Mouse (Mus musculus) CH12.LX (cell line): ENCODE measurements around the gene Ociad2. TPM values are rescaled to one million over a fixed set of nuclear protein-coding genes. Genes with fewer than 3 reads are reported as not detected.

Experiments
- DNase-seq: peaks from one replicate; pipeline ENCODE4 v3.0.0-alpha.2; 2013; ENCODE audit errors: extremely low read depth
- H3K27ac ChIP-seq: 2 replicates; pipeline ENCODE4 v1.5.1; 2012; ENCODE audit warnings: low read depth, mild to moderate bottlenecking, control low read depth, moderate library complexity; ENCODE audit not compliant: insufficient read depth
- H3K27me3 ChIP-seq: replicated peaks from 2 replicates; pipeline ENCODE3; 2012; ENCODE audit warnings: inconsistent platforms
- H3K36me3 ChIP-seq, 2 experiments: replicated peaks in 1 of 2; 2 replicates each; pipeline versions ENCODE3 to v1.6.1; 2012; ENCODE audit warnings: inconsistent platforms in 1 of 2, low read length in 1 of 2, mild to moderate bottlenecking in 1 of 2, mixed read lengths in 1 of 2, moderate library complexity in 1 of 2; ENCODE audit not compliant: control insufficient read depth in 1 of 2, insufficient read depth in 1 of 2
- H3K4me1 ChIP-seq, 2 experiments: 2 replicates each; pipeline ENCODE4 v1.6.1; 2012; ENCODE audit warnings: inconsistent platforms in 1 of 2, moderate library complexity in 1 of 2; ENCODE audit not compliant: insufficient read depth in 2 of 2, control insufficient read depth in 1 of 2
- H3K4me2 ChIP-seq: 2 replicates; pipeline ENCODE4 v1.6.1; 2012; ENCODE audit warnings: low read depth, mild to moderate bottlenecking, control low read depth; ENCODE audit not compliant: poor library complexity, insufficient read depth, severe bottlenecking
- H3K4me3 ChIP-seq, 3 experiments: fragments of 150-350 bp in 1 of 3; sonication (generic) in 1 of 3; replicated peaks in 1 of 3; 2 replicates each; pipeline versions ENCODE3 to v1.5.1; 2011 to 2012; ENCODE audit warnings: low read depth in 2 of 3, low read length in 2 of 3, mild to moderate bottlenecking in 2 of 3, moderate library complexity in 2 of 3, control low read depth in 1 of 3, improper control_type of control experiment in 1 of 3, inconsistent platforms in 1 of 3, mixed read lengths in 1 of 3; ENCODE audit not compliant: poor library complexity in 1 of 3
- H3K79me2 ChIP-seq: replicated peaks from 2 replicates; pipeline ENCODE4 v1.6.1; 2012; ENCODE audit warnings: mild to moderate bottlenecking, moderate library complexity; ENCODE audit not compliant: control insufficient read depth, poor library complexity, insufficient read depth, severe bottlenecking; ENCODE audit errors: extremely low read depth
- H3K9ac ChIP-seq: 2 replicates; pipeline ENCODE4 v1.6.1; 2012; ENCODE audit warnings: low read depth, mild to moderate bottlenecking, control low read depth, moderate library complexity; ENCODE audit not compliant: insufficient read depth
- H3K9me3 ChIP-seq: replicated peaks from 2 replicates; pipeline ENCODE3; 2012; ENCODE audit warnings: low read length, inconsistent platforms, mixed read lengths
- BHLHE40 ChIP-seq: IDR thresholded peaks from 2 replicates; pipeline ENCODE4 v1.6.1; 2011; ENCODE audit warnings: mild to moderate bottlenecking, low read depth, low read length, improper control_type of control experiment
- CHD1 ChIP-seq: IDR thresholded peaks from 2 replicates; pipeline ENCODE4 v1.6.1; 2012; ENCODE audit warnings: low read depth, low read length, improper control_type of control experiment, inconsistent platforms
- ELF1 ChIP-seq: IDR thresholded peaks from 2 replicates; pipeline ENCODE4 v1.6.1; 2014; ENCODE audit warnings: low read depth, mild to moderate bottlenecking, inconsistent platforms, low read length, improper control_type of control experiment
- EP300 ChIP-seq: IDR thresholded peaks from 2 replicates; pipeline ENCODE4 v1.6.1; 2011; ENCODE audit warnings: low read length, improper control_type of control experiment
- ETS1 ChIP-seq: conservative IDR thresholded peaks from 2 replicates; pipeline ENCODE4 v1.6.1; 2012; ENCODE audit warnings: low read depth, mild to moderate bottlenecking, inconsistent platforms, low read length, improper control_type of control experiment, moderate library complexity
- GABPA ChIP-seq: IDR thresholded peaks from 2 replicates; pipeline ENCODE4 v1.6.1; 2012; ENCODE audit warnings: low read depth, low read length, improper control_type of control experiment, inconsistent platforms; ENCODE audit not compliant: insufficient replicate concordance
- IRF4 ChIP-seq: IDR thresholded peaks from 2 replicates; pipeline ENCODE4 v1.6.1; 2014; ENCODE audit warnings: low read depth, mild to moderate bottlenecking, inconsistent platforms, low read length, improper control_type of control experiment
- MAFK ChIP-seq: IDR thresholded peaks from 2 replicates; pipeline ENCODE4 v1.6.1; 2011; ENCODE audit warnings: low read length, improper control_type of control experiment; ENCODE audit not compliant: insufficient replicate concordance
- MAX ChIP-seq: IDR thresholded peaks from 2 replicates; pipeline ENCODE4 v1.6.1; 2011; ENCODE audit warnings: low read length, improper control_type of control experiment
- MEF2A ChIP-seq: IDR thresholded peaks from 2 replicates; pipeline ENCODE4 v1.6.1; 2014; ENCODE audit warnings: low read depth, mild to moderate bottlenecking, inconsistent platforms, low read length, improper control_type of control experiment, borderline replicate concordance
- MXI1 ChIP-seq: IDR thresholded peaks from 2 replicates; pipeline ENCODE4 v1.6.1; 2011; ENCODE audit warnings: mild to moderate bottlenecking, low read depth, low read length, improper control_type of control experiment
- NELFE ChIP-seq: IDR thresholded peaks from 2 replicates; pipeline ENCODE4 v1.6.1; 2011; ENCODE audit warnings: low read depth, low read length, improper control_type of control experiment
- NRF1 ChIP-seq: IDR thresholded peaks from 2 replicates; pipeline ENCODE4 v1.6.1; 2014; ENCODE audit warnings: low read depth, mild to moderate bottlenecking, inconsistent platforms, low read length, improper control_type of control experiment, moderate library complexity
- POLR2A ChIP-seq: IDR thresholded peaks from 2 replicates; pipeline ENCODE4 v1.6.1; 2011; ENCODE audit warnings: low read depth, mild to moderate bottlenecking, improper control_type of control experiment, low read length
- RAD21 ChIP-seq: IDR thresholded peaks from 2 replicates; pipeline ENCODE4 v1.6.1; 2011; ENCODE audit warnings: low read depth, mild to moderate bottlenecking, low read length, improper control_type of control experiment, moderate library complexity
- RCOR1 ChIP-seq: conservative IDR thresholded peaks from 2 replicates; pipeline ENCODE4 v1.6.1; 2012; ENCODE audit warnings: low read depth, mild to moderate bottlenecking, inconsistent platforms, low read length, improper control_type of control experiment
- SIN3A ChIP-seq: IDR thresholded peaks from 2 replicates; pipeline ENCODE4 v1.6.1; 2012; ENCODE audit warnings: low read length, improper control_type of control experiment, inconsistent platforms
- SMC3 ChIP-seq: IDR thresholded peaks from 2 replicates; pipeline ENCODE4 v1.6.1; 2011; ENCODE audit warnings: low read depth, low read length, improper control_type of control experiment
- TBP ChIP-seq: conservative IDR thresholded peaks from 2 replicates; pipeline ENCODE4 v1.6.1; 2011; ENCODE audit warnings: low read depth, low read length, improper control_type of control experiment
- TCF12 ChIP-seq: IDR thresholded peaks from 2 replicates; pipeline ENCODE4 v1.6.1; 2014; ENCODE audit warnings: low read depth, mild to moderate bottlenecking, inconsistent platforms, low read length, improper control_type of control experiment
- UBTF ChIP-seq: IDR thresholded peaks from 2 replicates; pipeline ENCODE4 v1.6.1; 2012; ENCODE audit warnings: low read depth, mild to moderate bottlenecking, inconsistent platforms, low read length, improper control_type of control experiment, moderate library complexity
- USF2 ChIP-seq: conservative IDR thresholded peaks from 2 replicates; pipeline ENCODE4 v1.6.1; 2011; ENCODE audit warnings: low read depth, low read length, improper control_type of control experiment
- ZC3H11A ChIP-seq: IDR thresholded peaks from 2 replicates; pipeline ENCODE4 v1.6.1; 2012; ENCODE audit warnings: low read depth, mild to moderate bottlenecking, inconsistent platforms, low read length, improper control_type of control experiment
- dilution Hi-C: fragments of 300-500 bp; cut with MboI; formaldehyde crosslinking; loops from 2 replicates; pipeline ENCODE4 v1.14.3; 2020; ENCODE audit warnings: low sequenced_read_pairs; ENCODE audit not compliant: extremely low pct_unique_long_range_greater_than_20kb, extremely low pct_ligation_motif_present
- in situ Hi-C: fragments of 300-500 bp; cut with MboI; formaldehyde crosslinking; loops from 3 replicates; pipeline ENCODE4 v1.14.3; 2019; ENCODE audit warnings: low sequenced_read_pairs, low pct_ligation_motif_present, low pct_unique_long_range_greater_than_20kb, mixed read lengths
- polyA plus RNA-seq: library from polyadenylated mRNA; unstranded; fragments of >175 nt; gene quantifications from 2 replicates; pipeline ENCODE4 v1.2.1, GENCODE M21; 2012; ENCODE audit warnings: low read depth; ENCODE audit not compliant: insufficient read length
- total RNA-seq, 2 experiments: library from RNA; depleted of rRNA; stranded (reverse); fragments of 300-350 nt in 1 of 2; fragments of >200 nt in 1 of 2; gene quantifications; 2 replicates each; pipeline ENCODE4 v1.2.3; 2012 to 2014

The Ociad2 gene
- total and polyA plus RNA-seq, 3 experiments: 2.3 to 5.3 (median 4.4) TPM

DNA sequence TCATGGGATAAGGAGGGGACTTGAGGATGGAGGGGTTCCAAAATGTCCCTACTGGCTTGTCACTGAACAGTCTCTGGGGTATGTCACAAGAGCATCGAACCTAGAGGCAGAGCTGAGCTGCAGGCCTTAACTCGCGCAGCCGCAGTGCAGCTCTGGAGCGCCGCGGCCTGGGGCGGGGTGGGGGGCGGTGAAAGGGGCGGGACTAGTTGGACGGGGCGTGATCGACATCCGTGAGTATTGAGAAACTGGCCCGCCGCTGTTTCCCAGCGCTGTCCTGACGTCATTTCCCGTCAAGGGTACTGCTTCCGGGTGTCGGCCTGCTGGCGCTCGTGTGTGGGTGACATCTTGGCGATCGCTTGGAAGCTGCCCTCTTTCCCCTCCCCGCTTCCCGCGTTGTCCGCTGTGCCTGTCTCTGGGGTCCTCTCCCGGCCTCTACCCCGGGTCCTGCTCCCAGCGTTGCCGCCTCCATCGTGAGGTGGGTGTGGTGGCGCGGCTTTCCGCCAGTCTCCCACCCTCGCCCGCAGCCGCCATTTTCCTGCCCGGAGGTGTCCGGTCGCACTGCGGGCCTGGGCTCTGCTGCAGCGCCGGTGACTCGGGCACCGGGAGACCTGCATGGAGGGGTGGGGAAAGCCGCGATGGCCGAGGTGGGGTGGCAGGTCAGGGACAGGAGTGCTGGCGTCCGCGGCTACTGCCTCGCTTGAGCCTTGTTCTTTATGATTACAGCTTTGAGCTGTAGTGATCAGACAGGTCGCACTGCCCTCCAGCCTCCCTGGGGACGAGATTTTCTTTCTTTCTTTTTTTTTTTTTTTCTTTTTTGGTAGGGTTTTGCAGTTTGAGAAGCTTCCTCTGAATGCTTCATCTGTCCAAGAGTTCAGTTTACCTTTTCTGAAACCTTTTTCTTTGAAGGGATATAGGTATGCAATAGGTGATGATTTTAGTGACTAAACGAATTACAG is 48.0 kb downstream of the Ociad2 start, which contains the start of gene Ociad1 (continued):
- TF ChIP-seq UBTF (no peak), MXI1 (peak; percentile 78; the same call in 1 of the 2 replicates), GABPA (no peak; the same call in 1 of the 2 replicates), POLR2A (peak; percentile 96), EP300 (no peak), CHD1 (no peak), NELFE (peak; percentile 94), SMC3 (no peak), ELF1 (peak; percentile 86), RAD21 (no peak), SIN3A (0 out of 2 replicates have a peak, but pooled peaks have one; percentile 82), ETS1 (peak; percentile 32), USF2 (no peak), BHLHE40 (peak; percentile 31; the same call in 1 of the 2 replicates)

DNA sequence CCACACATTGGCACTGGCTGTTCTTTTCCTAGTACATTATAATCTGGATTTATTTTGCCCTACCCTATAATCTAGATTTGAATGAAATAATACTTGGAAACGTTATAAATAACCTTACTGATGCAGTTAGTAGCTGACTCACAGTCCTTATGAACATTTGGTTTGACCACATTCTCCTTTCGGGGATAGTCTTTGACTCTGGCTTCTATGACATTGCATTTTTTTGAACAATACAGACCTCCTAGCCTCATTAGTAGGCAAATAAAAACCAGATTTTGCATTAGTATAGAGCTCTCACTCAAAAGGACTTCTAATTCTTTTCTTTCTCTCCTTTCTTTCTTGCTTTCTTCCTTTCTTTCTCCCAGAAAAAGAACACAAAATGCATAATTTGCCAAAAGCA is 50.9 kb downstream of the Ociad2 start:
- peaks cover 11 to 34% of the 10 kb centered on the region in 2 experiments for H3K4me1 ChIP-seq
- H3K27me3 ChIP-seq: no peaks in the 10 kb centered on the region
- peaks cover 21% of the 10 kb centered on the region for H3K79me2 ChIP-seq
- in situ Hi-C loops (loop anchor here (10.0 kb wide), 1 partner anchor 155 kb away; no protein-coding TSS in a partner anchor), dilution Hi-C loops (no loop called here)
- no peak overlapping the region for H3K9ac ChIP-seq
- H3K4me2 ChIP-seq: no peak overlapping the region
- H3K4me3 ChIP-seq: no peak overlapping the region
- H3K36me3 ChIP-seq: peaks cover 1 to 5% of the 10 kb centered on the region in 2 experiments
- no peak overlapping the region for H3K27ac ChIP-seq
- no peak for TF ChIP-seq SIN3A
- no peak for TF ChIP-seq TCF12
- no peak for TF ChIP-seq MAX
- H3K9me3 ChIP-seq: no peaks in the 10 kb centered on the region
- no peak for DNase-seq

DNA sequence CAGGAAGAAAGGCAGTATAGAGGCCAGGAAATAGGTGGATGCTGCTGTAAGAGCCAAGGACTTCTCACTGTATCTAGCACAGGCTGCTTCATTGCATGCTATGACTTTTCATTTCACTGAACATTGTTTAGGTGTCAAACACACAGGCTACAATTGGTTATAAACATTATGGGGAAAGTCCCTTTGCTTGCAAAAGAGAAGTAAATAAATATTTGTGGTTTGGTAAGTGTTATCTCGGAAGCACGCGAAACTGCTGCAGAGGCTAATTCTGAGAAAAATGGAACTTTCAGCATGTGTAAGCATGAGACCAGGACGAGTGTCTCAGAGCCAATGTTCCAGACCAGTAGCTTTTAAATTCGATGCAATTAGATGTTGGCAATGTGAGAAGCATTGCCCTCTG is 54.2 kb downstream of the Ociad2 start:
- TF ChIP-seq IRF4 (peak; percentile 71), RAD21 (no peak), NRF1 (no peak), MAX (0 out of 2 replicates have a peak, but pooled peaks have one; percentile 53), MEF2A (peak; percentile 17; the same call in 1 of the 2 replicates), ZC3H11A (no peak), TBP (0 out of 2 replicates have a peak, but pooled peaks have one; percentile 24), RCOR1 (peak; percentile 66; the same call in 1 of the 2 replicates), EP300 (peak; percentile 72), BHLHE40 (peak; percentile 76), MAFK (peak; percentile 56; the same call in 1 of the 2 replicates), NELFE (no peak), ETS1 (peak; percentile 42; the same call in 1 of the 2 replicates)
- Histone ChIP-seq H3K9me3 (no peaks in the 10 kb centered on the region), H3K36me3 (no peaks in the 10 kb centered on the region), H3K79me2 (no peaks in the 10 kb centered on the region), H3K4me1 (peaks cover 6 to 21% of the 10 kb centered on the region in 2 experiments), H3K27me3 (no peaks in the 10 kb centered on the region), H3K4me2 (peak overlapping the region; percentile 54), H3K4me3 (no peak overlapping the region), H3K27ac (no peak overlapping the region), H3K9ac (no peak overlapping the region)
- peak; percentile 47 for DNase-seq
- dilution Hi-C loops: no loop called here
- in situ Hi-C loops: no loop called here
